Mouse (Mus musculus) lung, adult 2 months (tissue): ENCODE results near the gene Rnf208.

ENCODE experiments used
- CTCF ChIP-seq: fragments of 200-500 bp; IDR thresholded peaks from 2 replicates; pipeline ENCODE4 v1.5.1; 2011; ENCODE audit warnings: mild to moderate bottlenecking, low read length, control low read depth; ENCODE audit not compliant: insufficient read depth
- POLR2A ChIP-seq: fragments of 200-500 bp; IDR thresholded peaks from 2 replicates; pipeline ENCODE4 v1.6.1; 2011; ENCODE audit warnings: low read depth, mild to moderate bottlenecking, control low read depth, low read length, borderline replicate concordance; ENCODE audit errors: extremely low read depth

GRCm38 (mm10) chr2:25262795-25263622 is 21.0 kb downstream of the Rnf208 start:
- no peak for TF ChIP-seq POLR2A
- no peak for TF ChIP-seq CTCF
